Mouse (Mus musculus): ENCODE data around the gene Phf6. TPM values are rescaled to one million over a fixed set of nuclear protein-coding genes. Genes with fewer than 3 reads are reported as not detected.

Phf6 gene
- 3.3 and 3.5 TPM in 2 replicates for polyA plus RNA-seq (2012; rRNA removed)

DNA sequence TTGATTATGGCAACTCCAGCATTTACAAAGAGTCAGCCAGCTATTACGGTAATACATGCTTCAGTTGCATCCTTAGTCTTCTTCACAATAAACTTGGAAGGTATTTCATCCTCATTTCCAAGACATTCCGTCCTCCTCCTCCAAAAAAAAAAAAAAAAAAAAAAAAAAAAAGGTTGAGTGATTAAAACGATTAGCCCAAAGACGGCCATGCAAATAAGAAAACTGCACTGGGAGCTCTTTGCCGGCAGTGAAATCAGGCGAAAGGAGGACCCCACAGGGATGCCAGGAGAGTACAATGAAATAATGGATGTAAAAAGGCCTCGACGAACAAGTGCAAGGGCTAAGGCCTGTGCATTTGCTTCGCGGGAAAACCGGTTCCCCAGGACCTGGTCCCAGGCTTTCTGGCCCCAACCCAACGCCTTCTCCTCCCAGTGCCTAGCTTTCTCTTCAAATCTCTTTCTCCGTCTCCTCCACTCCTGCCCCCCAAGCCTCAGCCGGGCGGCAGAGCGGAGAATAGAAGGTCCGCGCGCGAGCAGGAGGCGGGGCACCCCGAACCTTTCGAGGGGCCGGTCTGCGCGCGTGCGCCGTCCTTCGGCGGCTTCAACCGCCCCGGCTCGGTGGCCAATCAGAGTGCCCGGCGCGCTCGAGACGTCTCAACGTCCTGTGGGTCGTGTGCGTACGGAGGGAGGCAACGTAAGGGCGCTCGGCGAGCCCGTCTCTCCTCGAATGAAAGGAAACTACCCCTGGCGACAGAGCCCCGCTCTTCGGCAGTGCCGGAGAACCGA is at the start of gene Phf6:
Phf6 (plus strand) TSS at position 680 of the 785 bp plus-strand sequence.

DNA sequence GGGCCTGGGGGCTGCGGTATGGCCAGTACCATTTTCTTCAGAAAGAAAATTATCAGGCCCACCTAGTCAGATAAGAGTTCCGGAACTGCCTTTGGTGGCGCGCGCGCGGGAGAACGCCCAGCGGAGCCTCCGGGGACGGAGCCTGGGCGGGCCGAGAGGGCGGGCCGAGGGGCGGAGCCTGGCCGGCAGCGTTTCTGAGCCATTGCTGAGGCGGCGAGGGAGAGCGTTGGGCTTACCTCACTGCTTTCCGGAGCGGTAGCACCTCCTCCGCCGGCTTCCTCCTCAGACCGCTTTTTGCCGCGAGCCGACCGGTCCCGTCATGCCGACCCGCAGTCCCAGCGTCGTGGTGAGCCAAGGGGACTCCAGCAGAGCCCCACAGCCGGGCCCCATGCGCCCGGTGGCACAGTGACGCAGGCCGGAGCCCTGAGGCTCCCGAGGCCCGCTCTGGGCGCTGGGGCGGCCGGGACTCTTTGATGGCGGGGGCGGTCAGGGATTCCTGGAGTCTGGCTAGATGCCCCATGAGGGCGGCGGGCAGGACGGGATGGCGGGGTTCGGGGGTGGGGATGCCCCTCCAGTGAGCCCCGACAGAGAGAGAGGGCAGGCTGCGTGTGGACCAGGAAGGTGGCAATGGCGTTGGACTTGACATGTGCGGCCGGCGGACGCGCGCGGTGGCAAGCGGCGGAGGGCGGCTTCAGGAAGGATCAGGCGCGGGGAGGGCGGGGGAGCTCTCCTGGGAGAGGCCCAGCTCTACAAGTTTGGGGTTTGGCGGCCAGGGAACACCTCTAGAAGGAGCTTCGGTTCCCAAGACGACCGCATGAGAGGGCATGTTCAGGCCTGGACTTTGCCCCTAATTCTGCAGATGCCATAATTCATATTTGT is 76.1 kb downstream of the Phf6 start, which contains the start of gene Hprt:
Hprt (plus strand) TSS at position 233 of the 879 bp plus-strand sequence.

Other genes starting within 250 kb of the Phf6 start
- 0.07 and 0.09 TPM in 2 replicates for gene Ccdc160, start 121.1 kb upstream of the Phf6 start, polyA plus RNA-seq (2012; rRNA removed)
- gene Hprt, start 75.9 kb downstream of the Phf6 start, polyA plus RNA-seq (2012; rRNA removed), result 73.3 and 74.2 TPM in 2 replicates

Measured in liver, embryonic 18 days (tissue).